Mouse (Mus musculus): ENCODE measurements around the gene Fancd2os. TPM values are rescaled to one million over a fixed set of nuclear protein-coding genes. Genes with fewer than 3 reads are reported as not detected.

Gene Fancd2os
- polyA plus RNA-seq, 1 experiment from 2014 or later: 0.15 TPM

GRCm38 (mm10) chr6:113564557-113564956 lies 36.0 kb downstream of the Fancd2os start:
- no peak overlapping the region for H3K27ac ChIP-seq
- ATAC-seq (replicated peaks; ENCODE audit: insufficient number of reproducible peaks, insufficient read depth, low FRiP score, low read depth): no peak
- H3K4me3 ChIP-seq: no peak overlapping the region
- H3K9ac ChIP-seq: no peak overlapping the region
- H3K4me2 ChIP-seq: no peak overlapping the region
- 68% methylated on average over 1 of the region's 1 CpGs for WGBS
- H3K9me3 ChIP-seq (replicated peaks): no peaks in the 10 kb centered on the region
- H3K27me3 ChIP-seq: no peaks in the 10 kb centered on the region
- H3K36me3 ChIP-seq: 0 out of 2 replicates have a peak, but pooled peaks cover 5% of the 10 kb centered on the region
- no peaks in the 10 kb centered on the region for H3K4me1 ChIP-seq (replicated peaks)

GRCm38 (mm10) chr6:113559736-113560135 lies 40.8 kb downstream of the Fancd2os start:
- Histone ChIP-seq H3K4me2 (no peak overlapping the region), H3K36me3 (0 out of 2 replicates have a peak, but pooled peaks cover 10% of the 10 kb centered on the region), H3K4me1 (replicated peaks) (no peaks in the 10 kb centered on the region), H3K9me3 (replicated peaks) (no peaks in the 10 kb centered on the region), H3K9ac (no peak overlapping the region), H3K27me3 (no peaks in the 10 kb centered on the region), H3K27ac (no peak overlapping the region), H3K4me3 (no peak overlapping the region)
- 75% methylated on average over 6 of the region's 6 CpGs for WGBS
- ATAC-seq (replicated peaks; ENCODE audit: insufficient number of reproducible peaks, insufficient read depth, low FRiP score, low read depth): no peak

Other genes starting within 250 kb of the Fancd2os start
- 36.1 and 43.9 TPM in 2 replicates for gene Tada3, start 222.8 kb downstream of the Fancd2os start, polyA plus RNA-seq (2015; fragmentation: Nextera tagmentation; extraction: Ambion mirVana)
- 232 and 253 TPM in 2 replicates for gene Arpc4, start 222.6 kb downstream of the Fancd2os start, polyA plus RNA-seq (2015; fragmentation: Nextera tagmentation; extraction: Ambion mirVana)
- gene Ttll3, start 211.5 kb downstream of the Fancd2os start, polyA plus RNA-seq (2015; fragmentation: Nextera tagmentation; extraction: Ambion mirVana): 1.4 and 2.0 TPM in 2 replicates
- gene Rpusd3, start 181.4 kb downstream of the Fancd2os start, polyA plus RNA-seq (2015; fragmentation: Nextera tagmentation; extraction: Ambion mirVana): 9.5 and 16.1 TPM in 2 replicates
- not detected in 2 replicates for gene Cidec, start 165.0 kb downstream of the Fancd2os start, polyA plus RNA-seq (2015; fragmentation: Nextera tagmentation; extraction: Ambion mirVana)
- 57.4 and 64.0 TPM in 2 replicates for gene Jagn1, start 158.1 kb downstream of the Fancd2os start, polyA plus RNA-seq (2015; fragmentation: Nextera tagmentation; extraction: Ambion mirVana)
- gene Il17re, start 142.2 kb downstream of the Fancd2os start, polyA plus RNA-seq (2015; fragmentation: Nextera tagmentation; extraction: Ambion mirVana): 1.4 and 3.5 TPM in 2 replicates
- 11.5 and 15.6 TPM in 2 replicates for gene Il17rc, start 129.3 kb downstream of the Fancd2os start, polyA plus RNA-seq (2015; fragmentation: Nextera tagmentation; extraction: Ambion mirVana)
- 38.3 and 44.3 TPM in 2 replicates for gene Creld1, start 117.4 kb downstream of the Fancd2os start, polyA plus RNA-seq (2015; fragmentation: Nextera tagmentation; extraction: Ambion mirVana)
- gene Prrt3, start 98.8 kb downstream of the Fancd2os start, polyA plus RNA-seq (2015; fragmentation: Nextera tagmentation; extraction: Ambion mirVana): 0.18 and 0.33 TPM in 2 replicates
- gene Emc3, start 69.1 kb downstream of the Fancd2os start, polyA plus RNA-seq (2015; fragmentation: Nextera tagmentation; extraction: Ambion mirVana): 84.7 and 90.0 TPM in 2 replicates
- 7.8 and 7.9 TPM in 2 replicates for gene Fancd2, start 69.0 kb downstream of the Fancd2os start, polyA plus RNA-seq (2015; fragmentation: Nextera tagmentation; extraction: Ambion mirVana)
- 159 and 162 TPM in 2 replicates for gene Brk1, start 4.1 kb upstream of the Fancd2os start, polyA plus RNA-seq (2015; fragmentation: Nextera tagmentation; extraction: Ambion mirVana)
- 25.6 and 31.0 TPM in 2 replicates for gene Vhl, start 23.2 kb upstream of the Fancd2os start, polyA plus RNA-seq (2015; fragmentation: Nextera tagmentation; extraction: Ambion mirVana)
- gene Irak2, start 37.8 kb upstream of the Fancd2os start, polyA plus RNA-seq (2015; fragmentation: Nextera tagmentation; extraction: Ambion mirVana): 4.7 and 5.6 TPM in 2 replicates
- 0.77 and 0.85 TPM in 2 replicates for gene Tatdn2, start 96.3 kb upstream of the Fancd2os start, polyA plus RNA-seq (2015; fragmentation: Nextera tagmentation; extraction: Ambion mirVana)
- gene Ghrl, start 119.2 kb upstream of the Fancd2os start, polyA plus RNA-seq (2015; fragmentation: Nextera tagmentation; extraction: Ambion mirVana): 0.30 TPM in 1 of 2 replicates, not detected in the other
- gene Sec13, start 140.0 kb upstream of the Fancd2os start, polyA plus RNA-seq (2015; fragmentation: Nextera tagmentation; extraction: Ambion mirVana): 160 and 194 TPM in 2 replicates